Comparison of ENCODE assay signal across 6 mouse cellular contexts in genomic region chr10:80345929-80346328, GRCm38 (mm10). TPM values are rescaled to one million over a fixed set of nuclear protein-coding genes. Genes with fewer than 3 reads are reported as not detected.
"Had no signal": no experiment of that assay in that cellular context is flagged by ENCODE, and none has a peak within 500 bp of the region (broad histone marks: within the 10 kb centered on the region; RNA-seq: fewer than 3 reads in every experiment).

No protein-coding gene starts in this region.

RNA-seq across cellular contexts. Expression of gene Adamtsl5, which starts 2.3 kb away (rescaled TPM):
- total RNA-seq: granulocyte monocyte progenitor cell, adult 5-6 weeks had no signal
- polyA plus RNA-seq: inflammation-experienced regulatory T-cells, adult 6 months had no signal

RNA-seq across cellular contexts. Expression of gene Plk5, which starts 10.3 kb away (rescaled TPM):
- total RNA-seq: gastrocnemius, postnatal 10 days; granulocyte monocyte progenitor cell, adult 5-6 weeks; heart, postnatal 4 days had no signal
- polyA plus RNA-seq: heart, embryonic 12.5 days; heart, embryonic 14.5 days; inflammation-experienced regulatory T-cells, adult 6 months had no signal

RNA-seq across cellular contexts. Expression of gene Reep6, which starts 16.2 kb away (rescaled TPM):
- polyA plus RNA-seq: inflammation-experienced regulatory T-cells, adult 6 months had no signal
